Mouse (Mus musculus): ENCODE measurements at regions not wholly inside any gene's neighbourhood (a gene's known extent, or its start where the extent isn't known, plus 50 kb on each side); places are given as distances from the start of the nearest gene placed in this dataset.
"Not testable (repeated sequence)": the region's sequence is repeated elsewhere in the genome, so short reads cannot be mapped to it uniquely, and the experiment has no call there.

DNA sequence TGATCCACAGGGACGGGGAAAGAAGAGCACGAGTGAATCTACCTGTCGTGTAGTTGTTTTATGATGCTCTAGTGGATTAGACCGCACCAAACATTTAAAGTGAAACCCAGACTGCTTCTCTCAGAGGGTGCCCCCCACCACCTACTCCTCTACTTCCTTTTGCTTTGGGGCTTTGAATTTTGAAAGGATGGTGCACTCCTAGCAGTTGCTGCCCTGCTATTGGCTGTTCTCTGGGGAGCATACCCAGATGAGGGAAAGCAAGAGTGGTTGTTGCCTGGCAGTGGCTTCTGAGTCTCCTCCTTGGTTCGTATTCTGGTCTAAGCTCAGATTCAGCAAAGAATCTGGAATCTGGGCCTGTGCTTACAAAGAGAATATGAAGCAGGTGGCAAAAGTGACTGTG is 71.4 kb upstream of the Olfr1507 start:
- DNase-seq (ENCODE audit: low spot score), result peak; percentile 44

DNA sequence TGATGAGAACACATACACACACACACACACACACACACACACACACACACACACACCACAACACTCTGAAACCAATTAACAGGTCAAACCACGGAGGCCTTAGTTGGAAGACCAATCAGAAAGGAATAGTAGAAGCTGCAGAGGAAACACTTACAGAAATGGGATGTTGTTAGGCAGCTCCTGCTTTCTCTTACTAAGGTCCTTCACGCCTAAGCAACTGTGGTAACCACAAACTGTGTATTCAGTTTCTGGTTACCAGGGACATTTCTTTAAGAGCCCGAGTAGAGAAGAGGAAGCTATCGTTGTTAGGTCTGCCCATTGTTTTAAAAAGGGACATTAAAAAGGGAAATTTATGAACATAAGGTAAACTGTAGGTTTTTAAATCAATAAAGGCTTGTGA is 70.1 kb upstream of the Olfr1507 start:
- no peak for DNase-seq (ENCODE audit: low spot score)

DNA sequence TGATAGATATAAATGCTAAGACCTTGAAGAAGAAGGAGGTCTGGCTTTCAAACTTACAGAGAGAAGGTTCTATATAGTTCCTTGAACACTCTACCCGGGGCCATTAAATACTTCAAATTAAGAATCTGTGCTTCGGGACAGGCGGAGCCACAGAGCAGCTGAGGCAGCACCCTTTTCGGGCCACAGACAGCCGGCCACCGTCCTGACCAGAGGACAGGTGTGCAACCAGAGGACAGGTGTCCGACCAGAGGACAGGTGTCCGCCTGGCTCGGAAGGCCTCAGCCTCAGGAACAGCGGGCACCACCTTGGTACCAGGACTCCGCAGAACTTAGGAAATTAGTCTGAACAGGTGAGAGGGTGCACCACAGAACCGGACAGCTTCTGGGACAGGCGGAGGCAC is 60.8 kb upstream of the Olfr1507 start:
- not testable (repeated sequence) for DNase-seq (ENCODE audit: low spot score)

DNA sequence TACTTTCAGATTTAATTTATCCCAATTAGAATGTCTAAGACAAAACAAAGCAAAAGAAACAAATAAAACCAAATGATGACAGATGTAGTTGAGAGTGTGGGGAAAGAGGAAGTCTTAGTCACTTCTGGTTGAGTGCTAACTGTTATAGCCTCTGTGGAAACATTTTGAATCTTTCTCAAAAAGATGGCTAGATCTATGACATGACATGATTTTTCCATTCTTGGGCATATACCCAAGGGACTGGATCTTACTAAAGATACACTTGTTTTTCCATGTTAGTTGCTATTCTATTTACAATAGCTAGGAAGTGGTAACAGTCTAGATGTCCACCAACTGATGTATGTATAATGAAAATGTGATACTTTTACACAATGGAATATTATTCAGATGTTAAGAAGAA is 57.9 kb upstream of the Olfr1507 start:
- no peak for DNase-seq (ENCODE audit: low spot score)

DNA sequence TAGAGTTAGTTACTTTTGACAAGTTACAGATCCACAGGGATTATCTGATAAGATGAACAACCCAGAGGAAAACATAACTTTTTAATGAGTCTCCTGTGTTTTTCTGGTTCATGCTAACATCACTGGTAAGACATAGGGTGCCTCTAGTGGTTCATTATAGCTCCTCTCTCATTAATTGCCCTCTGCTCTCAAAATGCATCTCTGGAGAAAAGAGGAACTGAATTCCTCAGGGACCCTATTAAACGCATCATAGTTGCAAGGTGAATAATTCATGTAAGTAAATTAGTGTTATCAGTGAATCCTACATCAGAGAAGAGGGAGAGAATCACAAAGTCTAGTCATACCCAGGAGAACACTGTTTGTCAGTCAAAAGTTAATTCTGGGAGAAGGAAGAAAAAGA is 52.4 kb upstream of the Olfr1507 start:
- no peak for DNase-seq (ENCODE audit: low spot score)
